Mouse (Mus musculus) megakaryocyte, embryonic 14.5 days (primary cell): Measurements from ENCODE around the gene Ncbp2.

Experiments
- FLI1 ChIP-seq: IDR thresholded peaks from 2 replicates; pipeline ENCODE4 v1.6.1; 2012; ENCODE audit warnings: low read length, inconsistent platforms, mixed read lengths
- GATA1 ChIP-seq: IDR thresholded peaks from 3 replicates; pipeline ENCODE4 v1.6.1; 2012; ENCODE audit warnings: mixed read lengths, low read length, inconsistent platforms, borderline replicate concordance

GRCm38 (mm10) chr16:31905331-31905730 is 43.0 kb upstream of the Ncbp2 start:
- TF ChIP-seq FLI1 (no peak), GATA1 (no peak)
